Mouse (Mus musculus) left cerebral cortex, adult 11 months (tissue): ENCODE results near the gene Myh10.
"Not testable (repeated sequence)": the region's sequence is repeated elsewhere in the genome, so short reads cannot be mapped to it uniquely, and the experiment has no call there.

Source experiments
- DNase-seq: peaks from one replicate; pipeline ENCODE4 v3.0.0; 2022; ENCODE audit warnings: low spot score

Gene Myh10

GRCm38 (mm10) chr11:68692693-68693446 lies 1.5 kb downstream of the Myh10 start:
- no peak for DNase-seq

GRCm38 (mm10) chr11:68693447-68694040 lies 2.2 kb downstream of the Myh10 start:
- no peak for DNase-seq

- DNase-seq = no peak
Measured at GRCm38 (mm10) chr11:68702370-68702769, 11.0 kb downstream of the Myh10 start.

DNA sequence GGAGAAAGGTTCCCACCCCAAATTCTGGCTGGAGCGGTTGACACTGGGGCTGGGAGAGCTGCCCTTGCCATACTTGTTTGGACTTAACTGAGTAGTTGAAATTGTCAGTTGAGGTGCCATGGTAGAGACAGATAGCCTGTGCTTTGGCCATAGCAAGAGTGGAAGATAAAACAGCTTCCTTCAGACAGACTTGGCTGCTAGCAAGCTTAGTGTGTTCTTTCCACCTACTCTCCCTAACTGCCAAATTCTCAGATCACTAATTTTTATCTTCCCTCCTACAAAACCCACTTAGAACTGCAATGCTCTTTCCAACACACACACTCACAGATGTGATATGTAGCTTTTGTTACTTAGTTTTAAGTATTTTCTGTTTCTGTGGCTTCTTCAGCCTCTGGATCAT lies 12.0 kb downstream of the Myh10 start:
- no peak for DNase-seq

DNA sequence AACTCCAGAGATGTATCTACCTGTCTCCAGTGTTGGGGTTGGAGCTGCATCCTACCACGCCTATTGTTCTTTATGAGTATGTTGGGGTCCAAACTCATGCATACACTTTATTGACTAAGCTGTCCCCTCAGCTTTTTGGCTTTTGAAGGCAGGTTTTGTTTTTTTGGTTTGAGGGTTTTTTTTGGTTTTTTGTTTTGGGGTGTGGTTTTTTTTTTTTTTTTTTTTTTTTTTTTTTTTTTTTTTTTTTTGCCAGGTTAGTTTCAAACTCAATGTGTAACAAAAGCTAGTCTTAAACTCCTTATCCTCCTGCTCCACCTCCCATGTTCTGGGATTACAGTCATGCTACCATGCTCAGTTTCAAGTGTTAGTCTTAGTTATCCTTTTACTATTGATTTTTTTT lies 12.9 kb downstream of the Myh10 start:
- DNase-seq = no peak

DNA sequence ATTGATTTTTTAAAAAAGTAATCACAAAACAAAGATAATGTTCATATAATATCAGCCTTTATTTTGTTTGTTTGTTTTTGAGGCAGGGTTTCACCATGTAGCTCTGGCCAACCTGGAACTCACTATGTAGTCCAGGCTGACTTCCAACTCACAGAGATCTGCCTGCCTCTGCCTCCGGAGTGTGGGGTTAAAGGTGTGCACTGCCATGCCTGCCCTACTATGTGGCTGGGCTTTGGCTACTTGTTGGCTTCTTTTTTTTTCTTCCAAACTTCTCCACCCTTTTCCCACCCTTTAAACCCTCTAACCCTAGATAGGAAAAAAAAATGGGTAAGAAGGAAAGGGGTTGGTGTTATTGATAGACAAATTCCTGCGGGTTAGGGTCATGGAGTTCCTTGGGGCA lies 13.5 kb downstream of the Myh10 start:
- no peak for DNase-seq

DNA sequence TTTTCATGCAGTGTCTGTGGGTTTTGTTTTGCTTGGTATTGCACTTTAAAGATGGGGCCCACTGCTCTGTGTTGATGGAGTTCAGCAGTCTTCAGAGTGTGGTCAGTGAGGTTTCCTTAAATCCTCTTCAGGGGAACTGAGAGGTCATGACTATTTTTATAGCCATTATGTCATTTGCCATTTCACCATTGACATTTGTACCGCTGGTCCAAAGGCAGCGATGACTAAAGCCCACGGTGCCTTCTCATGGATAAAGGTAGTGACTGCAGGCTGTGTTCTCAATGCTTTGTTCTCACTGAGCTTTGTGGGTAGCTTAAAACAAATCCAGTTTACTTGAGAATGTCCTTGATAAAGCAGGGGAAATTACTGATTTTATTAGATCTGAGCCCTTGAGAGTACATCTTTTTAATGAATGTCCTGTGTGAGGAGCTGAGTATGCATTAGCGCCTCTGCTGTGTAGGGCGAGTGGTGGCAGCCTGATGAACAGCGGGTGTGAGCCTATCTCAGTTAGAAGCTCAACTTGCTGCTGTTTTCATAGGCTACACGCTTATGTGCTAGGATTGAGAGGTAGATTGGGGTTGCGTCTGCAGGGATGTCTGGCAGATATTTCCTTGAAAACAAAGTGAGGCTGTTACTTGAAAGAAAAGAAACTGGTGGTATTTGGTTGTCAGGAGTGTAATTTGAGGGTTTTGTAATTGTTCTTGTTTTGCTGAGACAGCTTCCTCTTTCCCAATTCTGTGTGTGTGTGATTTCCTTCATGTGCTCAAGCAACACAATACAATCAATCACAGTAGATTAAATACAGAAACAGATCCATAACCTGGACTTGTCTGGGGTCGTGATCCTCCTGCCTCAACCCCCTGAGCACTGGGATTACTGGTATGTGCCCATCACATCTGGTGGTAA lies 15.4 kb downstream of the Myh10 start:
- DNase-seq = no peak

- no peak for DNase-seq
Measured at GRCm38 (mm10) chr11:68707881-68708582, 16.7 kb downstream of the Myh10 start.

DNA sequence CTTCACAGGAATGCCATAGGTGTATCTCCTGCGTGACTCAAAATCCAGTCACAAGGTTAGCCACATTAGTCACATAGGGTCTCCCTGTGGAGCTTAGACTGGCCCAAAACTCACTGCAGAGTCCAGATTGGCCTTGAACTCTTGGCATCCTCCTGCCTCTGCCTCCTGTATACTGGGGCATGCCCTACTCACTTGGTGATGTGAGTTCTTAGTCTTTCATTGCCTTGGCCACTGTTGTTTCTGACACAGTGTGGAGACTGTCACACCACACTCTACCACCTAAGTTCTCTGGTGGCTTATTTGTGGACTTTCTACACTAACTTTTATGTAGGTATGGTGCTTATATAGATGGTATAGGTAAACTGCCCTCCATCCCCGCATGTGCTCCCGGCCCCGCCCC lies 24.8 kb downstream of the Myh10 start:
- DNase-seq = no peak

DNA sequence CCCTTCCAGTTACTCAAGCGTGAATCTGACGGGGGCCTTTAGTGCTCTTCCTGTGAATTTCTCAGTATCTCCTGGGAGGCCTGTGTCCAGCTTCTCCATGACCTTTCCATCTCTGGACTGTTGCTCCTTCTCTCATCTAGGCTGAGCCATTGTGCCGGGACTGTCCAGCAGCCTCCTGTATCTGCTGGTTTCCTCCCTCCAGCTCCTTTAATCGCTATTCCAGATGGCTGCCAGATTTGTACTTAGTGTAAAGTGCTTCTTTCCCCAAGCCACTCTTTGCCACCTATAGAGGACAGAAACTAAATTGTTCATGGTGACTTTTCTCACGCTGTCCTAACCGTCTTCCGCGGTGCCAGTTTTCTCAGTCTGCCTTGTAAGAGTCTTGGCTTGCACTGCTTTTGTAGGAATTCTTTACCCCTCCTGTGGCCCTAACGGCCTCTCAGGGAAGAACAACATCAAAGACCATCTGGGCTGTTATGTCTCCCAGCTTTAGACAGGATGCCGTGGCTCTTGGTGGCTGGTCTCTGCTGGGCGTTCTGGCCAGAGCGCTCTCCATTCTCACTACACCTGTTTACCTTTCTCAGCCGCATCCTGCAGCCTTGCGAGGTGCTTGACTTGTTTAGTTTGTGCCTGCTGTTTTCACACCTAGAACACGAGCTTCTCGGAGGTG lies 25.9 kb downstream of the Myh10 start:
- no peak for DNase-seq

- DNase-seq = no peak
Measured at GRCm38 (mm10) chr11:68719096-68719648, 27.8 kb downstream of the Myh10 start.

- no peak for DNase-seq
Measured at GRCm38 (mm10) chr11:68719774-68720173, 28.4 kb downstream of the Myh10 start.

- no peak for DNase-seq
Measured at GRCm38 (mm10) chr11:68724117-68724516, 32.8 kb downstream of the Myh10 start.

GRCm38 (mm10) chr11:68728693-68729092 lies 37.3 kb downstream of the Myh10 start:
- no peak for DNase-seq

DNA sequence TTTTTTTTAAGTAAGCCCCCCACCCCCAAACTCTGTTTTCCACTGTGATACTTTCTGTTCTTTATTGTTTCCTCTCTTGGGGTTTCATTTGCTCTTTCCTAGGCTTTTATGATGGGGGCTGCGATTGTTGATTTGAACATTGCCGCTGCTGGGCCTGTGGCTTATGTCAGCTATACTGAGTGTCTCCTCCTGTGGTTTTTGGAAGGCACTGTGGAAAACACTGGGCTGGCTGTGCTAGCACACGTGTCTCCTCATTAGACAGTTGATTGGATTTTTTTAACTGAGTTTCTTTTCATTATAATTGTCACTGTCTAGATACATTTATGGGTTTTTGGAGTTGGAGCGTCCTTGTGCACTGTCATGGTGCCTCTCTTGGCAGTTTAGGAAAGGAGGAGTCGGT lies 39.4 kb downstream of the Myh10 start:
- DNase-seq = no peak

DNA sequence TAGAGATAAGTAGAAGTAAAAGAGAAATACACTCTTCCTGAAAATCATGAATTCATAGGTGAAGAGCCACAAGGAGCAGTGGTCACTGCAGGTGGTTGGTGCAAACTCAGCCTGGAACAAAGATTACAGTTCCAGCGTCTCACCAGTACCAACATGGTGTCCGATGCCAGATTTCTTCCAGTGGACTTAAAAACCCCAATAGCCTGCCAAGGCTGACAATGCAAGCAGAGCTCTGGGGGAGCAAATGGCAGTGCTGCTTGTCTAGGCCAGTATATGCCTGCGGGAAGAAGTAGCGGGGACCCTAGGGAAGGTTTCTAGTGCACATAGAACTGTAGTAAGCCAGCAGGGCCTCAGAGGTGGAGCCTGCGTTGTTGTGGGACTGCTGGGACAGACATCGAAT lies 40.7 kb downstream of the Myh10 start:
- DNase-seq = no peak

DNA sequence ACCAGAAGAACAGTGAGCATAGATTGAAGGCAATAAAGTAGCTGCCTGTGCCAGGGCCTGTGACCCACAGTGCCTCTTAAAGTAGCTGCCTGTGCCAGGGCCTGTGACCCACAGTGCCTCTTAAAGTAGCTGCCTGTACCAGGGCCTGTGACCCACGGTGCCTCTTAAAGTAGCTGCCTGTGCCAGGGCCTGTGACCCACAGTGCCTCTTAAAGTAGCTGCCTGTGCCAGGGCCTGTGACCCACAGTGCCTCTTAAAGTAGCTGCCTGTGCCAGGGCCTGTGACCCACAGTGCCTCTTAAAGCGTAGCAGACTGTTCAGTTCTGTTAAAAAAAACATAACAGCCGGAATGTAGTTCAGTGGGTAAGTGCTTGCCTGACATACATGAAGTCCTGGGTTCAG lies 42.0 kb downstream of the Myh10 start:
- DNase-seq = not testable (repeated sequence)

DNA sequence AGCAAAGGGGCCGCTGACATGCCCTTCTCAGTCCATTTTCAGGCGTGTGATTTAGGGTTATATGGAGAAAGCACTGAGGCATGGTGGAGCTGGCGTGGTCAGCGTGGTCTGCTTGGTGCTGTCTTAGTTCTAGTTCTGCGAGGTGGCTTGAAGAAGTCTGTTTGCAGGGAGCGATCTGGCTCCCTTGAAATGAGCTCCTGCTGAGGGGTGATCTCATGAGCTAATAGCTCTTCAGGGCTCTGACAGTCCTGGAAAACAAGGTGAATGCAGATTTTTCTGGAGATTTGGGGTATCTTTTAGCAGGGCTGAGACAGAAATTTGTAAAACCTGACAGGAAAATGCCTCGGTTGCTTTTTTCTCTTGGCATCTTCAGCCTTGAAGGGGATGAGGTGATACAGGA lies 48.1 kb downstream of the Myh10 start:
- no peak for DNase-seq

DNA sequence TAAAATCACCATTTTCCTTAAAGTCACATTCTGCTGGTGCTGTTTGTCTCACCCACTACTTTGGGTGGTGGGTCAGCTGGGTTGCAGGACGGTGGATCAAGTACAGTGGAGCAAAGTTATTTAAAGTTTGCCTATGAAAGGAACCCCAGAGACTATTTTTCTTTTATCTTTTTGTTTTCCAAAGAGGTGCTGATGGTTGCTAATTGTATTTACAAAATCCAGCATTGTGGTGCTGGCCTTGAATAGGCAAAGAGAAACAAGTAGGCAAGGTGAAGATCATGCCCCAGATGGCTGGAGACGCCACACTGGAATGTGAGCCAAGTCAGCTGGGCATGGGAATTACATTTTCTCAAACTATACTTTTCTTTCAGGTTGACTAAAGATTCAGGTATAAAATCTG lies 51.3 kb downstream of the Myh10 start:
- no peak for DNase-seq

DNA sequence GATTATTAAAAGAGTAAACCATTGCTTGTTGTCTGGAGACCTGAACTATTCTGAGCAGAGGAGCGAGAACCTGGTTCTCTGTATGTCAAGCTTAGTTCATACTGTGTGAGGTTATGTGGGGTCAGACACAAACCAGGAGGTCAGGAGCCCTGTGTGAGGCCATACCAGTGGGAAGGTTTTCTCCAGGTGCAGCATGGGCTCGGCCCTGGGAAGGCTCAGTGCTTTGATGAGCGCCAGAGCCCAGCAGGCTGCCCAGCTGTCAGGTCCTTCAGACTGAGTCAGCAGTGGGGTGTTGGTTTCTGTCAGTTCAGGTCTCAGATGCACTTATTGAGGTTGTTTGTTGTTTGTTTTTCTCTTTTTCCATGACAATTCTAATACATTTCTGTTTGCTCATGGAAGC lies 52.8 kb downstream of the Myh10 start:
- no peak for DNase-seq
